Mouse (Mus musculus) layer of hippocampus, postnatal 10 days (tissue): Measurements from ENCODE around the gene Slc29a3. TPM values are rescaled to one million over a fixed set of nuclear protein-coding genes. Genes with fewer than 3 reads are reported as not detected.

ENCODE experiments used
- DNase-seq, 2 experiments: peaks; one replicate each; pipeline ENCODE4 v3.0.0; 2021; ENCODE audit warnings: low spot score in 2 of 2
- long read RNA-seq: library from polyadenylated mRNA; stranded (forward); transcript quantifications from one replicate; pipeline ENCODE4 v2.0.0, GENCODE M21; 2023
- total RNA-seq, 2 experiments: library from RNA; stranded (reverse); gene quantifications; 2 replicates each; pipeline ENCODE4 v1.2.3; 2021

Gene Slc29a3
- total RNA-seq = 10 to 100 TPM; 13.8 to 14.9 TPM
- long read RNA-seq, full-length matches to known transcripts = 1 of 1 reads
- long read RNA-seq, partial matches to known transcripts = 0 of 1 reads
- long read RNA-seq, other reads (novel, unspliced or antisense) = 0 of 1 reads

DNA sequence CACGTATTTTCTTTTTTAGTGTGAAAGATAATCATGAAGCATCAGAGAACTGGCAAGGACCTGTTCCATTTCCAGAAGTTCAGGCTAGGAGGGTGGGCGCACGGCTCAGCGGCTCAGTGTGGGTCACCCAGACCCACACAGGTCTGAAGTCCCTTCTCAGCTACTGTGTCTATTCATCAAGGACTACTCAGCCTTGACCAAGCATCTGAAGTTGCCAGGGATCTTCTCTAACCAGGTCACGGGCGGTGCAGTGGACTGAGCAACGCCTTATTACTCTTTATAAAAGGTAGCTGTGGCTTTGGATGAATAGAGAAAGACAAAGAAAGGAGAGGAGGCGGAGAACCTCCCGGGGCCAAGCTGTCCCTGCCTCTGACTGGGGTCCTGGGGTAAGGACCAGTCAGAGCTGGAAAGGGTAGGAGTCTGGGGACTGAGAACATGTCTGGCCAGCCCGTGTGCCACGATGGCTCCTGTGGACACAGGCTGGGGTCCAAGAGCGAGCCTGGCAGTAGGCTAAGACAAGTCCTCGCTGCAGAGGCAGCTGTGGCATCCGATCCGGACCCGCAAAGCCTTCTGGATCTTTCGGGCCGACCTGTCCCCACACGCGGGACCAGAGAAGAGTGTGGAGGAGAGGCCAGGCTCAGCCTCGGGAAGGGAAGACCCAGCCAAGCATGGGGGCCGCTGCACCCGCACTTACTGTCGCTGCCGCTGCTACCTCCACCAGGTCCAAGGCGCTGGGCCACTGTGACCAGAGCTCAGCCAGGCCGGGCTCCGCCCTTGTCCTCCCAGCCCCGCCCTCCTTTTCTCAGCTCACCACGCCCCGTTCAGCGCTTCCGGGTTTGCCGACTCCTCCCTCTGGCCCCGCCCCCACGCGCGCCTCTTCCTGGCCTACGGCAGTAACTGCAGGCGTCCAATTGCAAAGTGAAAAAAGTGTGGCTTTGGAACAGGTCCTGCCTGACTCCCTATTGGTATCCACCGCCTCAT, at the start of gene Slc29a3:
Gene Slc29a3, minus strand, starts transcription at position 755 of the 981 bp plus-strand sequence.
- DNase-seq = peak; percentile 96 to 97

DNA sequence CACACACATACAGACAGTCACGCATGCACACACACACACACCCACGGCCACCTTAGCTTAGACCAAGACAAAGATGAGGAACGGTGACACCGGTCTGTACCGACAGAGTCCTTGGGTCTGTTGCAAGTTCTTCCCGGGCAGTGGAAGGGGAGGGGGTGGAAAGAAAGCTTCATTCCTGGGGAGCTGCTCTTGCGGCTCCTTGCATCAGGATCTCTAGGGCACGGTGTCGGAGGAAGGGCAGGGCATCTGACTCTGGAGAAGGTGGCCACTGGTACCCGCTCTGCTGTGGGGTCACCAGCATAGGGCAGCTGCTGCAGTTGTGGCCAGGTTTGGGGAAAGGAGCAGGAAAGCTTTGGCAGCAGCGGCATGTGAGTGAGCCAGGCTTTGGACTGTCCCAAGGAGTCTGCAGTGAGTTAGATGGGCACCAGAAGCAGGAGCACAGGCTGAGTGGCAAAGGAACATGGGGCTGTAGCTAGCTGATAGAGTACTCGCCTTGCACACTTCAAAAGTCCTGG, 49.4 kb upstream of the Slc29a3 start:
- no peak for DNase-seq

DNA sequence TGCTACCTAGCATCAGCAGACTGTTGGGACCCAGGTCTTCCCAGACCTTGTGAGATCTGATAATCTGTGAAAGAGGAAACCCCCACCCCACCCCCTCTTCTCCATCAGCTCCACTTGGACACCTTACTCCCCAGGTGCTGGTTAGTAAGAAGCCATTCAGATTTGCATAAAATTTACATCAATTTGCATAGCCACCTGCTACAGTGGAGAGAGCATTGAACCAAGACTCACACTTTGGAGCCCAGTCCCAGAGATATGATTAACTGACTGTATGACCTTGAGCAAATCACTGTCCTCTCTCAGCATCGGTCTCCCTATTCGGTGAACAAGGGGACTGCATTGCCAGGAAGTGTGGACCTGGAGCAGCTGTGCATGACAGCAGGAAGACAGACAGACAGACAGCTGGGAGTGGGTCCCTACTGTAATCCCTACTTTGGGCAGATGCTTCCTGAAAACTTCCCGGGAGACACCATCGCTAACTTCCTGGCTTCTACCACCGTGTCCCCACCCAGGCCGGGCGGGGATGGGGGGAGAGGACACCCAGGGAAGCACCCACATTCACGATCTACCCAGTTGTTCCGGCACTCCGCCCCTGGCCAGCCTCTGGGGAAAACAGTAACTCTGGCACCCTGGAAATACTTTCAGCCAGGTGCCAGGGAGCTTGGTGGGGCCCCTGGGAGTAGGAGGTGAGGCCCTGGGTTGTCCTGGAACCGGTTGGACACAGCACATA, 48.7 kb upstream of the Slc29a3 start:
- no peak for DNase-seq

DNA sequence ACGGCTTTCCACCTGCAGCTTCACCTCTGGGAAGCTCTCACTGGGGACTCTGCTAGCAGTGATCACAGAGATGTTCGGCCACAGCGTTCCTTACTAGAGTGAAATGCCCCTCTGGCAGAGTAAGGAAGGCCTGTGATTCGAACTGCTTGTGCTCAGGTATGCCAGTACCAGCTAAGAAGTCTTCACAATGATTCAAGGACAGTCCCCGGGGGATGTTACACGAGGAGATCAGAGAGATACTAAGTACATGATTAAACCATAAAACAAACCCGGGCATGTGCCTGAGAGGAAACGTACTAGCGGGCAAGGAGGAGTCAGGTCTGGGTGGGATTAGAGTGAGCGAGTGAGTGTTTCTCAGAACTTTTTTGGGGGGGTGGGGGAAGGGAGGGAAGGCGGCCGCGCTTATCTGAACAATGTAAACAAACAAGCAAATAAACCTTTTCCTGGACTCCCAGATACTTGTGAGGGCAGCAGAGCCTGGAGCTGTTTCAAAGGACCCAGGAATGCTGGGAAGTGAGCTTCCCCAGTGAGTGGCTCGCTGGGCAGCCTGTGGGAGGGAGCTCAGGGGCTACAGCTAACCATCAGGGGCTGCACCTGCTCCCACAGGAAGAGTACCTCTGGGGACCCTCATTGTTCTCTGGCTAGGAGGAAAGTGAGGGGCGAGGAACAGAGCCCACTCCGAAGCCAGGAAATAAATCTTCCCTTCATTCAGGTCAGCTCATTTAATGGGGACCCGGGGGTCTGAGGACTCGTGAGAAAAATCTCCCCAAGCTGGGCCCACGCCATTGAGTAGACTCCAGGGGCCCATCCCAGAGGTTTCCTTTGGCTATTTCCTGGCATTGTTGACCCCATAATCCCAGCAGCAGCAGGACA, 47.9 kb upstream of the Slc29a3 start:
- DNase-seq = no peak

DNA sequence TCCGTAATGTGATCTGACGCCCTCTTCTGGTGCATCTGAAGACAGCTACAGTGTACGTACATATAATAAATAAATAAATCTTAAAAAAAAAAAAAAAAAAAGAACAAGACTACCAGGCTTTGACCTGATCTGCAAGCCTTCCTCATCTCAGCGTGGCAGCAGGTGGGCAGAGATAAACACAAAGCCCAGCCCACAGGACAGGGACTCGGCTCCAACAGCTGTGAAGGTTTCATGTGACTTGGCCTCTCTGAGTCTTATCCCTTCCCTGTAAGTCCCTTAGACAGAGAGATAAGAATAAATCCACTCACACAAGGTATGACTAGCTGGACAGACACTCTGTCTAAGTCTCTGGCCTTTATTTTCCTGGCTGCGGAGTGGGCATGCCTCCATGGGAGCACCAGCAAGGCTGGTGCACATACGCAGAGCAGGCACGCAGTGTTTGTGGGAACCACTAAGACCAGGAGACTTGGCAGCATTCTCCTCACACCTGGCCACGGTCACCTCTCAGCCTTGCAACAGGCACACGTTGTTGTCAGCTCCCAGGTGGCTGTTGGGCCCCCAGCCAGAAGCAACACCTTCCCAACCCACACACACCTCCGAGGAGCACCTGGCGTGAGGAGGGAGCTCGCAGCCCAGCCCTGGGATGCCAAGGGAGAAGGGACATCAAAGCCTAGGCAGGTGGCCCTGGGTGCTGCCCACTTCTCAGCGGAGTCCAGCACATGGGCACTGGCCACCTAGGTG, 45.3 kb upstream of the Slc29a3 start:
- no peak for DNase-seq

DNA sequence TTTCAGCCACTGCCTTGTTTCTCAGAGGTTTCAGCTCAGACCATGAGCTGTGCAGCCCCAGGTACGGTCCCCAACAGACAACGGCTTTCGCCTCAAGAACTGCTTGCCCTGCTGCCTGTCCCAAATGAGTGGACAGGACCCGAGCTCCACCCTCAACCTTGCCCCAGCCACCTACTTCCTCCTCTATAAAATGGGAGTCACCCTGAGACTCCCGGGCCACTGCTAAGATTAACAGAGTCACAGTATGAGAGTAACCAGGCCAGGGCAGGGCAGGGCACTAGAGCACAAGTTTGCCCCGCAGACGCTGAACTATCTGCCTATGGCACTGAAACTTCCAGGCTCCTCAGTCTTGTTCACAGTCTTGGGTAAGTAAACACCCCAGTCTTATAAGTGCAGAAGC, 43.9 kb upstream of the Slc29a3 start:
- no peak for DNase-seq

DNA sequence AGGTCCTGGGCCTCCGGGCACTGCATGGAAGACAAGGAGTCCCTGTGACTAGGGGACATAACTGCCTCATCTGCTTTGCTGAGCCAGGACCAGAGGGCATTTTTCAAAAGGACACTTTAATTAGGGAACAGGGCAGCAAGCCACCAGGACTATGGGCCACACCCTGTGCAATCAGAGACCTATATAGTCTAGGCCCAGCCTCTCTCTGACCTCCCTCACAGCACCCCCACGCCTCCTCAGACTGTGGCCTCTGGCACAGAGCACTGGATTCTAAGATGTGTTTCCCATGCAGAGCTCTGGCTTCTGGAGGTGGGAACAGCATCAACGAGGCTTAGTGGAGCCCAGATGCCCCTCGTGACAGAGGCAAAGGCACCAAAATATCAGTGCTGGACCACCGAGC, 43.4 kb upstream of the Slc29a3 start:
- no peak for DNase-seq

DNA sequence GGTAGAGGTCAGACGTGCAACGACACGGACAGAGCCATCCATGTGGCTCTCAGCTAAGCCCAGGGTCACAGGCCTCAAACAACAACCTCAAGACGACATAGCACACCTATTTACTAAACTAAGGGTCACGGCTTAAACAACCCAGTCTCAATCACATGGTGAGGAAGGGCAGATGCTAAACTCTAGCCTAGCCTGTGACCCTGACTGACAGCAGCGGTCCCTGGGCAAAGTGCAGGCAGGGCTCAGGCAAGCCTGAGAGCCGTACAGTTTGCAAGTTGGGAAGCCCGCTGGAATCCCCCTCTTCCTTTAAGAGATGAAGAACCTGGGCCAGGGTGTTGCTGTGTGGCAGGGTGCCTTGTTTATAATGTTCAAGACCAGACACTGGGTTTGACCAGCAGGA, 42.2 kb upstream of the Slc29a3 start:
- no peak for DNase-seq

DNA sequence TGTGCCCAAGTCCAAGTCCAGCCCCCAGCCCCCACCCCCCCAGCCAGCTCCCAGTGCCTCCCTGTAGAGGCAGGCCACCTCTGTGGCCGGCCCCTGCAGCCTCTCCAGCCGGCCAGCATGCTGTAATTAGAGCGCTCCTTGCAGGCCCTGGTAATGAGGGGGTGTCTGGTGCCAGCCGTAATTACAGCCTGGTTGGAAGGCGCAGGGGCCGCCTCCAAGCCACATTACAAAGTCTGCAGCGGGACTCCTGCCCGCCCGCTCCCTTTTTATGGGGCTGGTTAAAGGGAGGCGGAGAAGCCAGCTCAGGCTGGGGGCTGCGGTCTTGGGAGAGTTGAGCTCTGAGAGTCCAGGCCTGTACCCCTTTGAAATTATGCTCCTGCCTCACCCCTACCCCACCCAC, 41.8 kb upstream of the Slc29a3 start:
- peak; percentile 35 to 48 for DNase-seq

DNA sequence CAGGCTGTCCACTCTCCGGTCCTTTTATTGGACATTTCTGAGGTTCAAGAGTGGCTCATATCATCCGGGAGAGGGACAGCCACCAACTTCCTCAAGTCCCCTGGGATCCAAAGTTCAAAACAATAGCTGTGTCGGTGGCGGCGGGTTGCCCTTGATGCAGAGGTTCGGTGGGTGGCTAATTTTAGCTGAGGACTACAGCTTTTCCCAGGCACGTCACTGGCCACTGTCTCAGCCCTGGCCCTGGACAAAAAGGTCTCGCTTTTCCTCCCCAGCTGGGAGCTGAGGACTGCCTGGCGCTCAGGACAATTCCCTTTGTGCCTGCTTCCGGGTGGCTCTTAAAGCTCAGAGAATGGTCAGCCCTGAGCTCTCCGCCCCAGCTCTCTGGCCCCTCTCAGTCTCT, 40.2 kb upstream of the Slc29a3 start:
- no peak for DNase-seq

DNA sequence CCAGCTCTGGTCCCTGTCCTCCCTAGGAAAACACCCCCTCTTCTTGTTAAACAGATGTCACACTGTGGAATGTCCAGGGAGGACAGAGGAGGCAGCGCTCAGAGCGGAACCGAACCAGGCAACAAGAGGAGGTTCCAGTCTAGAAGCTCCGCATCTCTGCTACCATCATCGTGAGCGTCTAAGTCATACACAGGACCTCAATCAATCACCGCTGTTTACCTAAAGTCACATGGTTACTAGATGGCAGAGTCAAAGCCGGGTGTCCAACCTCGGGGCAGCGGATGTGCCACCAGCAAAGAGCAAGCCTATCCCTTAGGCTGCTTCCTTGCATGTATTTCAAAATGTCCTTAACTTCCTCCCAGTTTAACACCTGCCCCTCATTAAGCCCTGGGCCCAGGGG, 39.8 kb upstream of the Slc29a3 start:
- no peak for DNase-seq

DNA sequence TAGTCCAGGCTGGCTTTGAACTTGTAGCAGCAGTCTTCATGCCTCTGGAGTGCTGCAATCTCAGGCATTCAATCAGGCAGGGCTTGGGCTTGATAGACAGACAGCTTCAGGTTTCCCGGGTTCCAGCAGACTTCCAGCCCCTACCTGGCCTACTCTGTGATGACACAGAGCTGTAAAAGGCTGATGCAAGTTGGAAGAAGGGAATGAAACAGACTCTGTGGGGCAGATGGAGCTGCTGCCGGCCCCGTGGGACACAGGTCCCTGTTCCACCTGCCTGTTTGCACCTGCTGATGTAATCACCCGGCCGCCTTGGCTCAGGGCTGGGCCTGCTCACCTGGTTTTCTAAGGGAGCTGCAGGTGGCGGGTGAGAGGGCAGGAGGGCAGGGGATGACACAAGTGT, 38.3 kb upstream of the Slc29a3 start:
- no peak for DNase-seq

DNA sequence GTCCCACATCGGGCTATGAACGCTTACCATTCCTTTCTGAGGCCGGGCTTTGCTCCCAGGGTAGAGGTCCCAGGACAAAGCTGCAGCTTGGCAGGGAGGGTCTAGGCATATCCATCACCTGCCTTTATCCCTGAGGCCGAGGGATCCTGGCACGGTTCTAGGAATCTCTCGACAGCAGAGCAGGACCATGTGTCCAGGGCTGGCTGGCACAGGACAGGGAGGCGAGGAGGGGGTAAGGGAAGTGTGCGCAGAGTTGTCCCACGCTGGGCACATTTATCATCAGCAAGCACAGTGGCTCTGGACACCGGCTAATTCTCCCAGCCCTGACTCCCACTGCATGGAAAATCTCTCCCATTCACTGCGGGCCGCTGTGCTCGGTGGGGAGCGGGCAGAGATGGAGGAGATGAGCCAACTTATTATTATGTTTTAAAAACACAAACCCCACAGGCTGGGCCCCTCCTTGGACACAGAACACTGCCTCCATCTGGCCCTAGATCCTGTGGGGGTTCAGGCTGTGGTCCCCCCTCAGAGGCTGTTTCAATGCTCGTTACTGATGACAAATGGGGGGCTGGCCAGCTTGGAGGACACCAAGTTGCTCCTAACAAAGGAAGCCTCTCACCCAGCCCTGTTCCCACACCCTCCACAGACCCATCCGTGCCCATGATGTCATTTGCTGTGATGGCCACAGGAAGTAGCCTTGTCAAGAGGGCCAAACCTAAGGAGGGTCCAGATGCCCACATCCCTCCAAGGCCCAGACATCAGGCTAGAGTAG, 34.9 kb upstream of the Slc29a3 start:
- no peak for DNase-seq

DNA sequence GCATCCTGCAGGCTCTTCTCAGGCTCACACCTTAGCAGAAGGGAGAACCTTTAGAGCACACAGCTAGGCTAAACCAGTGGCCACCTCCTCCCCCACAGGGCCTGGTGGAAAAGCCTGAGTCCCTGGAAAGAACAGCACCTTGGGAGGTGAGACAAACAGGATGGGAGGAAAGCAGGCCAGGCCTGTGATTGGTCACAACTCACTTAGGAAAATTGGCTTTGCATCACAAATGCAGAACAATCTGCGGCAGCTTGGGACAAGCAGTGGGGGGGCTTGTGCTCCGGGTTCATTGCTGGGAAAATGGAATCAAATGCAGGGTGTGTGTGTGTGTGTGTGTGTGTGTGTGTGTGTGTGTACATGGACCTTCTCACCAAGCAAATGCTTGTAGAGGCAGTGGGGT, 31.0 kb upstream of the Slc29a3 start:
- DNase-seq = no peak

DNA sequence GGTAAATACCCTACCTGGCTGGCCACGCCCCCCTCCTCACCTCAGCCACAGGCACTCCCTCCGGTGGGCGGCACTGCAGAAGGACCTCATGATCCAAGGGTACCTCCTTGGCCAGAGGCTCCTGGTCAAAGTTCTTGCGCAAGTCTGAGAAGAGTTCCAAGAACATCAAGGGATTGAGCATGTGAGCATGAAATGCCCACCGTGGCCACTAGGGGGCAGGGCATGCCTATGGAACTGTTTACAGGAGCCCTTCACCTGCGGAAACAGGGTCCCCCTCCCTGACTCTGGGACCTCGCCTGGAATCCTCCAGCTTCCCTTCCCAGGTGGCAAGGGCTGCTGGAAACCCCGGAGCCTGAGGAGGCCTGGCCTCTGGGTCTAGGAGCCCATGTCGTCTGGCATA, 27.0 kb upstream of the Slc29a3 start:
- DNase-seq = peak; percentile 79 to 84

DNA sequence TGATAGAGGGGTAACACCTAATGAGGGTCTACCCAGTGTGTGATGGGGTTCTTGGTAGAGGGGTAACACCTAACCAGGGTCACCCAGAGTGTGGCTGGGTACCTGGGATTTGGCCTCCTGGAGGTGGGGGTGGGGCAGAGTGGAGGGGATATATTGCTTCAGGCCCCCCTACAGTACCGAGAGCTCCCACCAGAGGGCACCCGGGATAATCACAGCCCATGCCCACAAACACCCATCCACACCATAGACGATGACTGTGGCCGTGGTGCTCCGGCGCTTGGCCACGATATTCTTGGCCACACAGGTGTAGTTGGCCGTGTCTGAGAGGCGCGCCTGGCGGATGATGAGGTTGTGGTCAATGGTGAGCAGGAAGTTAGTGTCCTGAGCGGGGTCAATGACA, 25.9 kb upstream of the Slc29a3 start:
- peak; percentile 63 to 77 for DNase-seq

DNA sequence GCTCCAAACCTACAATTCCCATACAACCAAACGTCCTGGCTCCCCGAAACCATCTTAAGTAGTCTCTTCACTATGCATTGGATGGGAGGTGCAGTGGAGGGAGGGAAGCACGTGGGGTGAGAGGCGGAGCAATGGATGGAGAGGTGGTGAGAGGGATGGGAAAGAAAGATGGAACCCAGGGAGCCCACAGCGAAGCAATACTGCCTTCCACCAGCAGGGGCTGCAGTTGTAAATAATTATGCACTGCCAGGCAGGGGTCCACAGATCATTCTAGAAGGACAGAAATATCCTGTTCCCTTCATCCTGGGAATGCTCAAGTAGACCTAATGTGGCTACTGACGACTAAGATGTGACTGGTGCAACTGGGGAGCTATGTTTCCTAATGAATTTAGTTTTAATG, 22.9 kb upstream of the Slc29a3 start:
- DNase-seq = no peak

DNA sequence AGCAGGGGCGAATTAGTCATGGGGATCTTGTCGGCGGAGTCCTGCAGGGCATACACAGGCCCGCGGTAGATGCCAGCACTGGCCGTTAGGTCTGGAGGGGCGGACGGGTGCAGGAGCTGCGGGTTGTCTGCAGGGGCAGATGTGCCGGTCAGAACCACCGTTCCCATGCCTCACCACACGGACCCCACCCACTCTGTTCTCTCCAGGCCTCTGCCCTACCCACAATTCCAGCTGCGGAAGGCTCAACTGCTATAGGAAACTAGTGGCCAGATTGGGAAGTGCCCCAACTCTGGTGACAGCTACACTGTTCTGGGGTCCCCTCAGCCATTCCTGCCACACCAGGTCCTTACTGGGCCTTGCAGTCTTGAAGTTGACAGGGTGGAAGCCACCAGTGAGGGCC, 22.0 kb upstream of the Slc29a3 start:
- DNase-seq = no peak

DNA sequence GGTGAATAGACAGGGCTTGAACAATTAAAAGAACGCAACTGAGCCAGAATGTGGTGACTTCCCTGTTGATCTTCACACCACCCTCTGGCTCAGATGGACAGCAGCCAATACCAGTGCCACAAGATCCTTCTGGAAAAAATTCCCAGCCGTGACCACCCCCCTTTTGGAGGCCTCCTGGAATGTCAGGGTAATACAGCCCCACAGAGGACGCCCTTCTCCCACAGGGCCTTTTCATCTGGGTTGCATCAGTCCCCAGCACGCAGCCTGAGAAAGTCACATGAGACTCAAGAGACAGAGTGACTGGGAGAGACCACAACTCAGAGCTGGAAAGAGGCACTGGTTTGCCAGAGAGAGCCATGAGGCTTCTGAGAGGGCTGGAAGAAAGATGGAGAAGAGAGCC, 18.3 kb upstream of the Slc29a3 start:
- DNase-seq = no peak
